Mouse (Mus musculus): Measurements from ENCODE around the gene Arhgap30. TPM values are rescaled to one million over a fixed set of nuclear protein-coding genes. Genes with fewer than 3 reads are reported as not detected.

The Arhgap30 gene
- total RNA-seq, 2 experiments from 2014 or later, result 1.9 to 2.1 TPM

Other genes with a start within 250 kb of the Arhgap30 start
- 100 to 1,000 TPM; 223 to 233 TPM for gene Sdhc, start 238.4 kb upstream of the Arhgap30 start, total RNA-seq (2021)
- not detected for gene Mpz, start 238.2 kb upstream of the Arhgap30 start, total RNA-seq (2021)
- gene Pcp4l1, start 192.7 kb upstream of the Arhgap30 start, total RNA-seq (2021), result 10 to 100 TPM; 16.9 to 18.0 TPM
- gene Nr1i3, start 175.0 kb upstream of the Arhgap30 start, total RNA-seq (2021), result not detected
- gene Tomm40l, start 166.4 kb upstream of the Arhgap30 start, total RNA-seq (2021), result 10 to 100 TPM; 65.5 to 66.3 TPM
- gene Apoa2, start 163.9 kb upstream of the Arhgap30 start, total RNA-seq (2021), result 1 to 10 TPM; 2.1 to 4.6 TPM
- 10 to 100 TPM; 15.2 to 16.7 TPM for gene Fcer1g, start 154.6 kb upstream of the Arhgap30 start, total RNA-seq (2021)
- 1 to 10 TPM; 5.6 to 7.1 TPM for gene Adamts4, start 138.5 kb upstream of the Arhgap30 start, total RNA-seq (2021)
- gene Ndufs2, start 137.6 kb upstream of the Arhgap30 start, total RNA-seq (2021), result 100 to 1,000 TPM; 235 to 249 TPM
- 10 to 100 TPM; 65.4 to 67.1 TPM for gene B4galt3, start 118.6 kb upstream of the Arhgap30 start, total RNA-seq (2021)
- gene Ppox, start 107.8 kb upstream of the Arhgap30 start, total RNA-seq (2021), result 10 to 100 TPM; 28.8 to 30.0 TPM
- 10 to 100 TPM; 49.0 to 57.3 TPM for gene Usp21, start 101.0 kb upstream of the Arhgap30 start, total RNA-seq (2021)
- 100 to 1,000 TPM; 102 to 114 TPM for gene Ufc1, start 93.9 kb upstream of the Arhgap30 start, total RNA-seq (2021)
- gene Dedd, start 59.8 kb upstream of the Arhgap30 start, total RNA-seq (2021), result 10 to 100 TPM; 30.9 to 33.7 TPM
- 10 to 100 TPM; 37.7 to 42.8 TPM for gene Nit1, start 43.3 kb upstream of the Arhgap30 start, total RNA-seq (2021)
- gene Pfdn2, start 43.3 kb upstream of the Arhgap30 start, total RNA-seq (2021), result 100 to 1,000 TPM; 135 to 165 TPM
- gene Klhdc9, start 28.2 kb upstream of the Arhgap30 start, total RNA-seq (2021), result 1 to 10 TPM; 6.3 to 8.6 TPM
- gene Nectin4, start 18.9 kb upstream of the Arhgap30 start, total RNA-seq (2021), result 1 to 10 TPM; 1.8 to 1.9 TPM
- 100 to 1,000 TPM; 114 to 121 TPM for gene Usf1, start 22.4 kb downstream of the Arhgap30 start, total RNA-seq (2021)
- gene Tstd1, start 29.9 kb downstream of the Arhgap30 start, total RNA-seq (2021), result 1 to 10 TPM; 2.1 to 3.5 TPM
- 1 to 10 TPM; 5.5 to 7.8 TPM for gene F11r, start 48.6 kb downstream of the Arhgap30 start, total RNA-seq (2021)
- 1 to 10 TPM; 8.5 to 9.0 TPM for gene Alyref2, start 114.5 kb downstream of the Arhgap30 start, total RNA-seq (2021)
- not detected for gene Itln1, start 146.3 kb downstream of the Arhgap30 start, total RNA-seq (2021)
- not detected for gene Cd244a, start 170.2 kb downstream of the Arhgap30 start, total RNA-seq (2021)
- under 1 TPM in 1 of 2 experiments, not detected in 1; 0.30 TPM for gene Ly9, start 218.5 kb downstream of the Arhgap30 start, total RNA-seq (2021)

Measured in layer of hippocampus, postnatal 10 days (tissue).